Mouse (Mus musculus) MEL (cell line): Measurements from ENCODE around the gene Rps3a1. TPM values are rescaled to one million over a fixed set of nuclear protein-coding genes. Genes with fewer than 3 reads are reported as not detected.

ENCODE experiments used
- DNase-seq: peaks from one replicate; pipeline ENCODE4 v3.0.0; 2011; ENCODE audit warnings: low read depth, low spot score
- H3K27ac ChIP-seq: 2 replicates; pipeline ENCODE4 v1.5.1; 2012; ENCODE audit warnings: low read depth, mild to moderate bottlenecking, control low read depth, low read length, moderate library complexity; ENCODE audit not compliant: control insufficient read depth
- H3K27me3 ChIP-seq, 2 experiments: fragments of 150-350 bp in 1 of 2; sonication (generic) in 1 of 2; 2 replicates each; pipeline ENCODE4 v1.6.1; 2012; ENCODE audit warnings: low read length in 2 of 2, mild to moderate bottlenecking in 2 of 2, improper control_type of control experiment in 1 of 2, moderate library complexity in 1 of 2; ENCODE audit not compliant: insufficient read depth in 2 of 2, control insufficient read depth in 1 of 2
- H3K36me3 ChIP-seq, 2 experiments: 2 replicates each; pipeline ENCODE4 v1.6.1; 2012 to 2014; ENCODE audit warnings: low read length in 2 of 2, improper control_type of control experiment in 1 of 2, inconsistent platforms in 1 of 2, mild to moderate bottlenecking in 1 of 2; ENCODE audit not compliant: insufficient read depth in 2 of 2, control insufficient read depth in 1 of 2
- H3K4me1 ChIP-seq, 2 experiments: fragments of 150-350 bp in 1 of 2; sonication (generic) in 1 of 2; 2 replicates each; pipeline ENCODE4 v1.6.1; 2012; ENCODE audit warnings: low read length in 2 of 2, improper control_type of control experiment in 1 of 2, mild to moderate bottlenecking in 1 of 2; ENCODE audit not compliant: insufficient read depth in 2 of 2, control insufficient read depth in 1 of 2
- H3K4me3 ChIP-seq, 2 experiments: fragments of 150-350 bp in 1 of 2; sonication (generic) in 1 of 2; 2 replicates each; pipeline ENCODE4 v1.5.1; 2012; ENCODE audit warnings: low read depth in 2 of 2, low read length in 2 of 2, mild to moderate bottlenecking in 2 of 2, moderate library complexity in 2 of 2, control low read depth in 1 of 2, improper control_type of control experiment in 1 of 2; ENCODE audit not compliant: control insufficient read depth in 1 of 2, insufficient read depth in 1 of 2
- H3K79me2 ChIP-seq: 2 replicates; pipeline ENCODE4 v1.6.1; 2012; ENCODE audit warnings: mild to moderate bottlenecking, low read length, moderate library complexity; ENCODE audit not compliant: control insufficient read depth, poor library complexity, insufficient read depth
- H3K9ac ChIP-seq: 2 replicates; pipeline ENCODE4 v1.6.1; 2012; ENCODE audit warnings: low read depth, mild to moderate bottlenecking, control low read depth, low read length, moderate library complexity; ENCODE audit not compliant: control insufficient read depth, poor library complexity, severe bottlenecking
- H3K9me3 ChIP-seq: fragments of 150-350 bp; sonication (generic); replicated peaks from 2 replicates; pipeline ENCODE4 v1.6.1; 2012; ENCODE audit warnings: mild to moderate bottlenecking, low read length, improper control_type of control experiment, moderate library complexity; ENCODE audit not compliant: insufficient read depth
- CHD1 ChIP-seq: IDR thresholded peaks from 2 replicates; pipeline ENCODE4 v1.6.1; 2012; ENCODE audit warnings: low read depth, mild to moderate bottlenecking, inconsistent platforms, low read length, improper control_type of control experiment
- CHD2 ChIP-seq: IDR thresholded peaks from 2 replicates; pipeline ENCODE4 v1.6.1; 2011; ENCODE audit warnings: low read length, improper control_type of control experiment
- CTCF ChIP-seq, 3 experiments: IDR thresholded peaks in 2 of 3; conservative IDR thresholded peaks in 1 of 3; 2 replicates each; pipeline ENCODE4 v1.5.1; 2011 to 2012; ENCODE audit warnings: low read length in 3 of 3, low read depth in 2 of 3, mild to moderate bottlenecking in 2 of 3, improper control_type of control experiment in 1 of 3, inconsistent platforms in 1 of 3, mixed read lengths in 1 of 3, moderate library complexity in 1 of 3; ENCODE audit not compliant: control insufficient read depth in 1 of 3, insufficient read depth in 1 of 3, poor library complexity in 1 of 3, severe bottlenecking in 1 of 3
- E2F4 ChIP-seq: IDR thresholded peaks from 2 replicates; pipeline ENCODE4 v1.6.1; 2011; ENCODE audit warnings: low read depth, low read length, improper control_type of control experiment, borderline replicate concordance
- ELF1 ChIP-seq: IDR thresholded peaks from 2 replicates; pipeline ENCODE4 v1.6.1; 2014; ENCODE audit warnings: low read depth, mild to moderate bottlenecking, inconsistent platforms, low read length, improper control_type of control experiment, moderate library complexity
- ETS1 ChIP-seq: IDR thresholded peaks from 2 replicates; pipeline ENCODE4 v1.6.1; 2012; ENCODE audit warnings: low read depth, mild to moderate bottlenecking, inconsistent platforms, low read length, improper control_type of control experiment, moderate library complexity
- GABPA ChIP-seq: IDR thresholded peaks from 2 replicates; pipeline ENCODE4 v1.6.1; 2012; ENCODE audit warnings: low read depth, mild to moderate bottlenecking, inconsistent platforms, low read length, improper control_type of control experiment, moderate library complexity
- GATA1 ChIP-seq: IDR thresholded peaks from 2 replicates; pipeline ENCODE4 v1.6.1; 2011; ENCODE audit warnings: low read depth, low read length, improper control_type of control experiment
- KAT2A ChIP-seq: conservative IDR thresholded peaks from 2 replicates; pipeline ENCODE4 v1.6.1; 2012; ENCODE audit warnings: low read depth, low read length, improper control_type of control experiment, inconsistent platforms
- MAX ChIP-seq: IDR thresholded peaks from 2 replicates; pipeline ENCODE4 v1.6.1; 2011; ENCODE audit warnings: low read length, improper control_type of control experiment
- MAZ ChIP-seq: IDR thresholded peaks from 2 replicates; pipeline ENCODE4 v1.6.1; 2012; ENCODE audit warnings: low read depth, mild to moderate bottlenecking, inconsistent platforms, low read length, improper control_type of control experiment
- MEF2A ChIP-seq: IDR thresholded peaks from 2 replicates; pipeline ENCODE4 v1.6.1; 2014; ENCODE audit warnings: low read depth, mild to moderate bottlenecking, inconsistent platforms, low read length, improper control_type of control experiment; ENCODE audit not compliant: poor library complexity, insufficient replicate concordance, severe bottlenecking; ENCODE audit errors: extremely low read depth
- MYB ChIP-seq: IDR thresholded peaks from 2 replicates; pipeline ENCODE4 v1.6.1; 2011; ENCODE audit warnings: mild to moderate bottlenecking, low read depth, low read length, improper control_type of control experiment
- POLR2A ChIP-seq, 2 experiments: IDR thresholded peaks; 2 replicates each; pipeline ENCODE4 v1.6.1; 2011 to 2012; ENCODE audit warnings: low read length in 2 of 2, mild to moderate bottlenecking in 2 of 2, control low read depth in 1 of 2, improper control_type of control experiment in 1 of 2, low read depth in 1 of 2, moderate library complexity in 1 of 2; ENCODE audit not compliant: control insufficient read depth in 1 of 2, insufficient read depth in 1 of 2, poor library complexity in 1 of 2
- POLR2AphosphoS2 ChIP-seq: IDR thresholded peaks from 2 replicates; pipeline ENCODE4 v1.6.1; 2011; ENCODE audit warnings: low read length, improper control_type of control experiment
- RAD21 ChIP-seq: IDR thresholded peaks from 2 replicates; pipeline ENCODE4 v1.6.1; 2011; ENCODE audit warnings: mild to moderate bottlenecking, low read depth, low read length, improper control_type of control experiment
- RCOR1 ChIP-seq: IDR thresholded peaks from 2 replicates; pipeline ENCODE4 v1.6.1; 2012; ENCODE audit warnings: low read depth, mild to moderate bottlenecking, inconsistent platforms, low read length, improper control_type of control experiment
- SMC3 ChIP-seq: IDR thresholded peaks from 2 replicates; pipeline ENCODE4 v1.6.1; 2011; ENCODE audit warnings: low read depth, low read length, improper control_type of control experiment
- TAL1 ChIP-seq: IDR thresholded peaks from 2 replicates; pipeline ENCODE4 v1.6.1; 2012; ENCODE audit warnings: mild to moderate bottlenecking, inconsistent platforms, low read length, moderate library complexity, mixed read lengths
- TCF12 ChIP-seq: IDR thresholded peaks from 2 replicates; pipeline ENCODE4 v1.6.1; 2014; ENCODE audit warnings: low read depth, mild to moderate bottlenecking, inconsistent platforms, low read length, improper control_type of control experiment, moderate library complexity
- USF2 ChIP-seq, 2 experiments: IDR thresholded peaks; 2 replicates each; pipeline ENCODE4 v1.6.1; 2011 to 2012; ENCODE audit warnings: improper control_type of control experiment in 2 of 2, low read length in 2 of 2, borderline replicate concordance in 1 of 2, inconsistent platforms in 1 of 2, low read depth in 1 of 2, mild to moderate bottlenecking in 1 of 2; ENCODE audit not compliant: insufficient read depth in 1 of 2
- ZNF384 ChIP-seq: IDR thresholded peaks from 2 replicates; pipeline ENCODE4 v1.6.1; 2012; ENCODE audit warnings: low read depth, mild to moderate bottlenecking, inconsistent platforms, low read length, improper control_type of control experiment
- polyA plus RNA-seq, 2 experiments: library from polyadenylated mRNA; stranded (reverse) in 1 of 2; unstranded in 1 of 2; fragments of >175 nt in 1 of 2; fragments of >200 nt in 1 of 2; gene quantifications; 2 replicates each; pipeline versions ENCODE4 v1.2.1 to v1.2.4; 2012; ENCODE audit warnings: low replicate concordance in 2 of 2, low read depth in 1 of 2; ENCODE audit not compliant: insufficient read length in 2 of 2, insufficient read depth in 1 of 2, missing spikeins in 1 of 2
- total RNA-seq: library from RNA; depleted of rRNA; stranded (reverse); fragments of 300-350 nt; gene quantifications from 2 replicates; pipeline ENCODE4 v1.2.3, GENCODE M21; 2012

Rps3a1 gene
- total and polyA plus RNA-seq, 3 experiments, result 1,198 to 2,507 TPM; not detected in 1

GRCm38 (mm10) chr3:86139660-86140059 is 2.8 kb downstream of the Rps3a1 start:
- TF ChIP-seq MAZ (no peak), CHD1 (0 out of 2 replicates have a peak, but pooled peaks have one; percentile 41)
- Histone ChIP-seq H3K4me1 (peaks cover 0 to 19% of the 10 kb centered on the region in 2 experiments; a peak in 2 of 4 replicates), H3K79me2 (peaks cover 32% of the 10 kb centered on the region), H3K36me3 (peaks cover 33 to 43% of the 10 kb centered on the region in 2 experiments), H3K9me3 (no peaks in the 10 kb centered on the region), H3K4me3 (peak overlapping the region; percentile 64 to 95; a peak in 3 of 4 replicates), H3K27me3 (no peaks in the 10 kb centered on the region), H3K27ac (no peak overlapping the region), H3K9ac (peak overlapping the region; percentile 97)
- DNase-seq, result peak; percentile 14

- H3K79me2 ChIP-seq, result peaks cover 26% of the 10 kb centered on the region
- no peak for TF ChIP-seq TCF12
- no peak for TF ChIP-seq GABPA
- peak; percentile 69; the same call in 1 of the 2 replicates for TF ChIP-seq POLR2AphosphoS2
- no peak for TF ChIP-seq CTCF (IDR thresholded peaks at IDR 0.05 in 2 of 3, conservative IDR thresholded peaks at IDR 0.05 in 1 of 3; ENCODE audit: control insufficient read depth in 1 of 3, insufficient read depth in 1 of 3, low read depth in 2 of 3, low read length in 3 of 3, poor library complexity in 1 of 3, severe bottlenecking in 1 of 3)
- no peak for TF ChIP-seq ZNF384
- TF ChIP-seq POLR2A (IDR thresholded peaks at IDR 0.05; ENCODE audit: control insufficient read depth in 1 of 2, insufficient read depth in 1 of 2, low read depth in 1 of 2, low read length in 2 of 2, poor library complexity in 1 of 2), result peak in 1 of 2 experiments; percentile 77; a peak in 2 of 4 replicates
- 0 out of 2 replicates have a peak, but pooled peaks have one; percentile 45 for TF ChIP-seq MYB
- TF ChIP-seq ELF1, result no peak
- H3K9me3 ChIP-seq, result no peaks in the 10 kb centered on the region
- no peaks in the 10 kb centered on the region for H3K27me3 ChIP-seq
- DNase-seq, result peak; percentile 38
- H3K4me3 ChIP-seq, result no peak overlapping the region
- peaks cover 0 to 13% of the 10 kb centered on the region in 2 experiments; a peak in 2 of 4 replicates for H3K4me1 ChIP-seq
- 0 out of 2 replicates have a peak overlapping the region, but pooled peaks have one; percentile 5 for H3K27ac ChIP-seq
- H3K36me3 ChIP-seq, result peaks cover 33 to 39% of the 10 kb centered on the region in 2 experiments
- H3K9ac ChIP-seq, result no peak overlapping the region
These were observed 5.4 kb downstream of the Rps3a1 start for GRCm38 (mm10) chr3:86136936-86137574.

GRCm38 (mm10) chr3:86135886-86136563 is 6.5 kb downstream of the Rps3a1 start:
- Histone ChIP-seq H3K27me3 (no peaks in the 10 kb centered on the region), H3K79me2 (peaks cover 16% of the 10 kb centered on the region), H3K4me3 (no peak overlapping the region), H3K9ac (no peak overlapping the region), H3K36me3 (peaks cover 32 to 39% of the 10 kb centered on the region in 2 experiments), H3K9me3 (no peaks in the 10 kb centered on the region), H3K27ac (peak overlapping the region; percentile 28), H3K4me1 (peaks cover 0 to 13% of the 10 kb centered on the region in 2 experiments; a peak in 2 of 4 replicates)
- peak; percentile 71 for DNase-seq
- TF ChIP-seq MAZ (no peak), GATA1 (peak; percentile 74), KAT2A (no peak), MEF2A (no peak), TAL1 (peak; percentile 74), ETS1 (peak; percentile 64), MYB (no peak; the same call in 1 of the 2 replicates), CHD2 (no peak), SMC3 (no peak), USF2 (IDR thresholded peaks at IDR 0.05; ENCODE audit: borderline replicate concordance in 1 of 2, insufficient read depth in 1 of 2, low read depth in 1 of 2, low read length in 2 of 2) (no peak), CTCF (IDR thresholded peaks at IDR 0.05 in 2 of 3, conservative IDR thresholded peaks at IDR 0.05 in 1 of 3; ENCODE audit: control insufficient read depth in 1 of 3, insufficient read depth in 1 of 3, low read depth in 2 of 3, low read length in 3 of 3, poor library complexity in 1 of 3, severe bottlenecking in 1 of 3) (no peak; a peak in 1 of 6 replicates), MAX (no peak), POLR2A (IDR thresholded peaks at IDR 0.05; ENCODE audit: control insufficient read depth in 1 of 2, insufficient read depth in 1 of 2, low read depth in 1 of 2, low read length in 2 of 2, poor library complexity in 1 of 2) (peak in 1 of 2 experiments; percentile 31; a peak in 2 of 4 replicates), RAD21 (no peak), RCOR1 (0 out of 2 replicates have a peak, but pooled peaks have one; percentile 14), E2F4 (no peak)
